Mouse (Mus musculus) intestine, embryonic 15.5 days (tissue): ENCODE measurements at regions not wholly inside any gene's neighbourhood (a gene's known extent, or its start where the extent isn't known, plus 50 kb on each side); places are given as distances from the start of the nearest gene placed in this dataset.

Source experiments
- ATAC-seq: fragments of 200-750 bp; cut with Nextera tagmentation; 2 replicates; pipeline ENCODE4 v1.8.0; 2017; ENCODE audit warnings: moderate TSS enrichment, moderate library complexity
- H3K27ac ChIP-seq: fragments of 300-500 bp; sonication (generic); 2 replicates; pipeline ENCODE4 v1.5.1; 2015; ENCODE audit warnings: mild to moderate bottlenecking, inconsistent platforms
- H3K27me3 ChIP-seq: fragments of 300-500 bp; sonication (generic); replicated peaks from 2 replicates; pipeline ENCODE4 v1.6.1; 2015; ENCODE audit warnings: inconsistent platforms
- H3K36me3 ChIP-seq: fragments of 300-500 bp; sonication (generic); 2 replicates; pipeline ENCODE4 v1.6.1; 2015; ENCODE audit warnings: inconsistent platforms
- H3K4me1 ChIP-seq: fragments of 300-500 bp; sonication (generic); replicated peaks from 2 replicates; pipeline ENCODE4 v1.6.1; 2015; ENCODE audit warnings: inconsistent platforms
- H3K4me2 ChIP-seq: fragments of 300-500 bp; sonication (generic); replicated peaks from 2 replicates; pipeline ENCODE4 v1.6.1; 2015; ENCODE audit warnings: mild to moderate bottlenecking, inconsistent platforms
- H3K4me3 ChIP-seq: fragments of 300-500 bp; sonication (generic); replicated peaks from 2 replicates; pipeline ENCODE4 v1.5.1; 2015; ENCODE audit warnings: inconsistent platforms
- H3K9ac ChIP-seq: fragments of 300-500 bp; sonication (generic); 2 replicates; pipeline ENCODE4 v1.6.1; 2015; ENCODE audit warnings: inconsistent platforms
- H3K9me3 ChIP-seq: fragments of 300-500 bp; sonication (generic); 2 replicates; pipeline ENCODE4 v1.6.1; 2016; ENCODE audit warnings: inconsistent platforms
- WGBS: fragments of 180-500 bp; shearing (Covaris S2); methylation state at CpG from one replicate; pipeline ENCODE4 v1.1.7; 2015; 5-methylcytosine and 5-hydroxymethylcytosine counted together

GRCm38 (mm10) chr8:50387189-50387588 lies 1543.4 kb upstream of the Tenm3 start:
- no peaks in the 10 kb centered on the region for H3K4me1 ChIP-seq
- no peak overlapping the region for H3K27ac ChIP-seq
- H3K36me3 ChIP-seq = no peaks in the 10 kb centered on the region
- no peak overlapping the region for H3K9ac ChIP-seq
- H3K4me3 ChIP-seq = no peak overlapping the region
- no peaks in the 10 kb centered on the region for H3K9me3 ChIP-seq
- 81% methylated on average over 7 of the region's 7 CpGs for WGBS
- H3K27me3 ChIP-seq = no peaks in the 10 kb centered on the region
- ATAC-seq = no peak
- H3K4me2 ChIP-seq = no peak overlapping the region

- no peak overlapping the region for H3K27ac ChIP-seq
- H3K36me3 ChIP-seq = no peaks in the 10 kb centered on the region
- H3K9me3 ChIP-seq = no peaks in the 10 kb centered on the region
- no peak overlapping the region for H3K4me3 ChIP-seq
- H3K4me1 ChIP-seq = no peaks in the 10 kb centered on the region
- no peak for ATAC-seq
- no peaks in the 10 kb centered on the region for H3K27me3 ChIP-seq
- no peak overlapping the region for H3K4me2 ChIP-seq
- 79% methylated on average over 2 of the region's 2 CpGs for WGBS
- H3K9ac ChIP-seq = no peak overlapping the region
These were observed 1539.9 kb upstream of the Tenm3 start for GRCm38 (mm10) chr8:50383697-50384096.

GRCm38 (mm10) chr8:50379745-50380144 lies 1536.0 kb upstream of the Tenm3 start:
- 58% methylated on average over 4 of the region's 4 CpGs for WGBS
- Histone ChIP-seq H3K9me3 (no peaks in the 10 kb centered on the region), H3K4me1 (no peaks in the 10 kb centered on the region), H3K4me3 (no peak overlapping the region), H3K4me2 (no peak overlapping the region), H3K27ac (no peak overlapping the region), H3K27me3 (no peaks in the 10 kb centered on the region), H3K9ac (no peak overlapping the region), H3K36me3 (no peaks in the 10 kb centered on the region)
- no peak for ATAC-seq

- H3K36me3 ChIP-seq = no peaks in the 10 kb centered on the region
- H3K27ac ChIP-seq = no peak overlapping the region
- H3K9me3 ChIP-seq = no peaks in the 10 kb centered on the region
- 77% methylated on average over 2 of the region's 2 CpGs for WGBS
- H3K9ac ChIP-seq = no peak overlapping the region
- H3K4me3 ChIP-seq = no peak overlapping the region
- ATAC-seq = no peak
- no peak overlapping the region for H3K4me2 ChIP-seq
- no peaks in the 10 kb centered on the region for H3K4me1 ChIP-seq
- no peaks in the 10 kb centered on the region for H3K27me3 ChIP-seq
These were observed 1530.0 kb upstream of the Tenm3 start for GRCm38 (mm10) chr8:50373790-50374189.

GRCm38 (mm10) chr8:50326485-50326884 lies 1482.7 kb upstream of the Tenm3 start:
- H3K4me3 ChIP-seq = no peak overlapping the region
- H3K9ac ChIP-seq = no peak overlapping the region
- no peak overlapping the region for H3K4me2 ChIP-seq
- H3K27me3 ChIP-seq = no peaks in the 10 kb centered on the region
- WGBS = 77% methylated on average over 3 of the region's 3 CpGs
- no peaks in the 10 kb centered on the region for H3K36me3 ChIP-seq
- no peak overlapping the region for H3K27ac ChIP-seq
- H3K9me3 ChIP-seq = no peaks in the 10 kb centered on the region
- no peaks in the 10 kb centered on the region for H3K4me1 ChIP-seq
- no peak for ATAC-seq

GRCm38 (mm10) chr8:50321356-50321963 lies 1477.7 kb upstream of the Tenm3 start:
- Histone ChIP-seq H3K9me3 (no peaks in the 10 kb centered on the region), H3K27ac (no peak overlapping the region), H3K4me1 (no peaks in the 10 kb centered on the region), H3K4me3 (no peak overlapping the region), H3K36me3 (no peaks in the 10 kb centered on the region), H3K9ac (no peak overlapping the region), H3K4me2 (no peak overlapping the region), H3K27me3 (no peaks in the 10 kb centered on the region)
- WGBS = 17% methylated on average over 7 of the region's 7 CpGs
- ATAC-seq = peak; percentile 25; the same call in 1 of the 2 replicates

- no peak overlapping the region for H3K9ac ChIP-seq
- H3K36me3 ChIP-seq = no peaks in the 10 kb centered on the region
- WGBS = 47% methylated on average over 1 of the region's 1 CpGs
- no peaks in the 10 kb centered on the region for H3K4me1 ChIP-seq
- no peak for ATAC-seq
- H3K9me3 ChIP-seq = no peaks in the 10 kb centered on the region
- no peaks in the 10 kb centered on the region for H3K27me3 ChIP-seq
- no peak overlapping the region for H3K4me2 ChIP-seq
- H3K27ac ChIP-seq = no peak overlapping the region
- H3K4me3 ChIP-seq = no peak overlapping the region
These were observed 1472.9 kb upstream of the Tenm3 start for GRCm38 (mm10) chr8:50316641-50317040.

- Histone ChIP-seq H3K4me1 (no peaks in the 10 kb centered on the region), H3K4me2 (no peak overlapping the region), H3K4me3 (no peak overlapping the region), H3K9ac (no peak overlapping the region), H3K9me3 (no peaks in the 10 kb centered on the region), H3K27me3 (no peaks in the 10 kb centered on the region), H3K36me3 (no peaks in the 10 kb centered on the region), H3K27ac (no peak overlapping the region)
- WGBS = 72% methylated on average over 3 of the region's 3 CpGs
- ATAC-seq = no peak
These were observed 1466.6 kb upstream of the Tenm3 start for GRCm38 (mm10) chr8:50310308-50310707.

GRCm38 (mm10) chr8:50300316-50300715 lies 1456.6 kb upstream of the Tenm3 start:
- Histone ChIP-seq H3K36me3 (no peaks in the 10 kb centered on the region), H3K4me3 (no peak overlapping the region), H3K27ac (no peak overlapping the region), H3K9ac (no peak overlapping the region), H3K9me3 (no peaks in the 10 kb centered on the region), H3K4me1 (no peaks in the 10 kb centered on the region), H3K4me2 (no peak overlapping the region), H3K27me3 (no peaks in the 10 kb centered on the region)
- ATAC-seq = no peak
- 61% methylated on average over 6 of the region's 6 CpGs for WGBS

- 4% methylated on average over 4 of the region's 4 CpGs for WGBS
- H3K9ac ChIP-seq = no peak overlapping the region
- H3K27me3 ChIP-seq = no peaks in the 10 kb centered on the region
- H3K4me3 ChIP-seq = no peak overlapping the region
- no peak overlapping the region for H3K4me2 ChIP-seq
- H3K36me3 ChIP-seq = no peaks in the 10 kb centered on the region
- no peaks in the 10 kb centered on the region for H3K4me1 ChIP-seq
- no peak overlapping the region for H3K27ac ChIP-seq
- peak; percentile 77 for ATAC-seq
- no peaks in the 10 kb centered on the region for H3K9me3 ChIP-seq
These were observed 1449.8 kb upstream of the Tenm3 start for GRCm38 (mm10) chr8:50293501-50293900.

- ATAC-seq = no peak
- Histone ChIP-seq H3K9me3 (no peaks in the 10 kb centered on the region), H3K27me3 (no peaks in the 10 kb centered on the region), H3K36me3 (no peaks in the 10 kb centered on the region), H3K4me2 (no peak overlapping the region), H3K4me3 (no peak overlapping the region), H3K9ac (no peak overlapping the region), H3K27ac (no peak overlapping the region), H3K4me1 (no peaks in the 10 kb centered on the region)
- WGBS = 44% methylated on average over 7 of the region's 7 CpGs
These were observed 1448.4 kb upstream of the Tenm3 start for GRCm38 (mm10) chr8:50292158-50292557.

GRCm38 (mm10) chr8:50276346-50276745 lies 1432.6 kb upstream of the Tenm3 start:
- Histone ChIP-seq H3K4me3 (no peak overlapping the region), H3K9me3 (no peaks in the 10 kb centered on the region), H3K27me3 (no peaks in the 10 kb centered on the region), H3K4me1 (no peaks in the 10 kb centered on the region), H3K36me3 (no peaks in the 10 kb centered on the region), H3K4me2 (no peak overlapping the region), H3K9ac (no peak overlapping the region), H3K27ac (no peak overlapping the region)
- 80% methylated on average over 1 of the region's 1 CpGs for whole genome bisulfite sequencing
- ATAC-seq = no peak

GRCm38 (mm10) chr8:50264757-50265156 lies 1421.0 kb upstream of the Tenm3 start:
- Histone ChIP-seq H3K9ac (no peak overlapping the region), H3K4me2 (no peak overlapping the region), H3K36me3 (no peaks in the 10 kb centered on the region), H3K27ac (no peak overlapping the region), H3K4me3 (no peak overlapping the region), H3K27me3 (no peaks in the 10 kb centered on the region), H3K4me1 (no peaks in the 10 kb centered on the region), H3K9me3 (no peaks in the 10 kb centered on the region)
- 53% methylated on average over 4 of the region's 4 CpGs for WGBS
- ATAC-seq = no peak
